Mouse (Mus musculus): ENCODE data around the gene Gal3st4. TPM values are rescaled to one million over a fixed set of nuclear protein-coding genes. Genes with fewer than 3 reads are reported as not detected.

The Gal3st4 gene
- polyA plus RNA-seq, 1 experiment from 2014 or later = 2.2 TPM

GRCm38 (mm10) chr5:138234224-138234623 lies 38.4 kb downstream of the Gal3st4 start:
- Histone ChIP-seq H3K4me2 (ENCODE audit: low read depth, low read length) (no peak overlapping the region), H3K27ac (ENCODE audit: low read depth, low read length) (no peak overlapping the region), H3K9me3 (ENCODE audit: control insufficient read depth, low read length) (no peaks in the 10 kb centered on the region), H3K4me1 (ENCODE audit: control insufficient read depth, insufficient read depth, low read length) (no peaks in the 10 kb centered on the region), H3K9ac (replicated peaks; ENCODE audit: low read depth, low read length) (no peak overlapping the region), H3K4me3 (ENCODE audit: low read depth, low read length) (no peak overlapping the region), H3K36me3 (ENCODE audit: control insufficient read depth, insufficient read depth, low read length) (no peaks in the 10 kb centered on the region), H3K27me3 (ENCODE audit: control insufficient read depth, insufficient read depth, low read length) (no peaks in the 10 kb centered on the region)
- ATAC-seq (ENCODE audit: low read depth) = no peak

GRCm38 (mm10) chr5:138233778-138234177 lies 38.9 kb downstream of the Gal3st4 start:
- Histone ChIP-seq H3K4me3 (ENCODE audit: low read depth, low read length) (no peak overlapping the region), H3K36me3 (ENCODE audit: control insufficient read depth, insufficient read depth, low read length) (no peaks in the 10 kb centered on the region), H3K4me2 (ENCODE audit: low read depth, low read length) (no peak overlapping the region), H3K9me3 (ENCODE audit: control insufficient read depth, low read length) (no peaks in the 10 kb centered on the region), H3K27me3 (ENCODE audit: control insufficient read depth, insufficient read depth, low read length) (no peaks in the 10 kb centered on the region), H3K9ac (replicated peaks; ENCODE audit: low read depth, low read length) (no peak overlapping the region), H3K27ac (ENCODE audit: low read depth, low read length) (no peak overlapping the region), H3K4me1 (ENCODE audit: control insufficient read depth, insufficient read depth, low read length) (no peaks in the 10 kb centered on the region)
- WGBS = 90% methylated on average over 2 of the region's 2 CpGs
- no peak for ATAC-seq (ENCODE audit: low read depth)

- no peak for ATAC-seq (ENCODE audit: low read depth)
- Histone ChIP-seq H3K9ac (replicated peaks; ENCODE audit: low read depth, low read length) (no peak overlapping the region), H3K4me2 (ENCODE audit: low read depth, low read length) (no peak overlapping the region), H3K9me3 (ENCODE audit: control insufficient read depth, low read length) (no peaks in the 10 kb centered on the region), H3K27me3 (ENCODE audit: control insufficient read depth, insufficient read depth, low read length) (no peaks in the 10 kb centered on the region), H3K4me3 (ENCODE audit: low read depth, low read length) (no peak overlapping the region), H3K4me1 (ENCODE audit: control insufficient read depth, insufficient read depth, low read length) (no peaks in the 10 kb centered on the region), H3K36me3 (ENCODE audit: control insufficient read depth, insufficient read depth, low read length) (no peaks in the 10 kb centered on the region), H3K27ac (ENCODE audit: low read depth, low read length) (no peak overlapping the region)
- 91% methylated on average over 3 of the region's 3 CpGs for WGBS
These were observed 43.1 kb downstream of the Gal3st4 start for GRCm38 (mm10) chr5:138229511-138229910.

GRCm38 (mm10) chr5:138228026-138228425 lies 44.6 kb downstream of the Gal3st4 start:
- Histone ChIP-seq H3K27ac (ENCODE audit: low read depth, low read length) (no peak overlapping the region), H3K4me1 (ENCODE audit: control insufficient read depth, insufficient read depth, low read length) (no peaks in the 10 kb centered on the region), H3K36me3 (ENCODE audit: control insufficient read depth, insufficient read depth, low read length) (no peaks in the 10 kb centered on the region), H3K9ac (replicated peaks; ENCODE audit: low read depth, low read length) (no peak overlapping the region), H3K4me3 (ENCODE audit: low read depth, low read length) (no peak overlapping the region), H3K27me3 (ENCODE audit: control insufficient read depth, insufficient read depth, low read length) (no peaks in the 10 kb centered on the region), H3K4me2 (ENCODE audit: low read depth, low read length) (no peak overlapping the region), H3K9me3 (ENCODE audit: control insufficient read depth, low read length) (no peaks in the 10 kb centered on the region)
- no peak for ATAC-seq (ENCODE audit: low read depth)
- WGBS = 64% methylated on average over 3 of the region's 3 CpGs

GRCm38 (mm10) chr5:138227367-138227766 lies 45.3 kb downstream of the Gal3st4 start:
- H3K27me3 ChIP-seq (ENCODE audit: control insufficient read depth, insufficient read depth, low read length) = no peaks in the 10 kb centered on the region
- H3K4me2 ChIP-seq (ENCODE audit: low read depth, low read length) = no peak overlapping the region
- H3K36me3 ChIP-seq (ENCODE audit: control insufficient read depth, insufficient read depth, low read length) = no peaks in the 10 kb centered on the region
- no peaks in the 10 kb centered on the region for H3K4me1 ChIP-seq (ENCODE audit: control insufficient read depth, insufficient read depth, low read length)
- H3K9ac ChIP-seq (replicated peaks; ENCODE audit: low read depth, low read length) = no peak overlapping the region
- H3K9me3 ChIP-seq (ENCODE audit: control insufficient read depth, low read length) = no peaks in the 10 kb centered on the region
- no peak overlapping the region for H3K4me3 ChIP-seq (ENCODE audit: low read depth, low read length)
- no peak for ATAC-seq (ENCODE audit: low read depth)
- H3K27ac ChIP-seq (ENCODE audit: low read depth, low read length) = no peak overlapping the region
- 79% methylated on average over 2 of the region's 2 CpGs for WGBS

- no peaks in the 10 kb centered on the region for H3K36me3 ChIP-seq (ENCODE audit: control insufficient read depth, insufficient read depth, low read length)
- H3K27me3 ChIP-seq (ENCODE audit: control insufficient read depth, insufficient read depth, low read length) = no peaks in the 10 kb centered on the region
- no peak overlapping the region for H3K9ac ChIP-seq (replicated peaks; ENCODE audit: low read depth, low read length)
- no peaks in the 10 kb centered on the region for H3K9me3 ChIP-seq (ENCODE audit: control insufficient read depth, low read length)
- ATAC-seq (ENCODE audit: low read depth) = no peak
- no peak overlapping the region for H3K4me2 ChIP-seq (ENCODE audit: low read depth, low read length)
- H3K4me1 ChIP-seq (ENCODE audit: control insufficient read depth, insufficient read depth, low read length) = no peaks in the 10 kb centered on the region
- no peak overlapping the region for H3K4me3 ChIP-seq (ENCODE audit: low read depth, low read length)
- 84% methylated on average over 4 of the region's 4 CpGs for WGBS
- H3K27ac ChIP-seq (ENCODE audit: low read depth, low read length) = no peak overlapping the region
These were observed 46.1 kb downstream of the Gal3st4 start for GRCm38 (mm10) chr5:138226491-138226890.

GRCm38 (mm10) chr5:138225700-138226099 lies 46.9 kb downstream of the Gal3st4 start, which contains the start of gene Nxpe5:
TSS of gene Nxpe5 (plus strand) at chr5:138225898.
- Histone ChIP-seq H3K9me3 (ENCODE audit: control insufficient read depth, low read length) (no peaks in the 10 kb centered on the region), H3K4me2 (ENCODE audit: low read depth, low read length) (no peak within 1 kb of the TSS), H3K4me1 (ENCODE audit: control insufficient read depth, insufficient read depth, low read length) (no peaks in the 10 kb centered on the region), H3K9ac (replicated peaks; ENCODE audit: low read depth, low read length) (no peak within 1 kb of the TSS), H3K4me3 (ENCODE audit: low read depth, low read length) (no peak within 1 kb of the TSS), H3K27me3 (ENCODE audit: control insufficient read depth, insufficient read depth, low read length) (no peaks in the 10 kb centered on the region), H3K36me3 (ENCODE audit: control insufficient read depth, insufficient read depth, low read length) (no peaks in the 10 kb centered on the region), H3K27ac (ENCODE audit: low read depth, low read length) (no peak within 1 kb of the TSS)
- ATAC-seq (ENCODE audit: low read depth) = no peak
- WGBS = 64% methylated on average over 2 of the region's 2 CpGs

GRCm38 (mm10) chr5:138223287-138223686 lies 49.4 kb downstream of the Gal3st4 start:
- H3K4me1 ChIP-seq (ENCODE audit: control insufficient read depth, insufficient read depth, low read length) = no peaks in the 10 kb centered on the region
- H3K27ac ChIP-seq (ENCODE audit: low read depth, low read length) = no peak overlapping the region
- ATAC-seq (ENCODE audit: low read depth) = no peak
- no peak overlapping the region for H3K4me3 ChIP-seq (ENCODE audit: low read depth, low read length)
- no peaks in the 10 kb centered on the region for H3K9me3 ChIP-seq (ENCODE audit: control insufficient read depth, low read length)
- no peaks in the 10 kb centered on the region for H3K36me3 ChIP-seq (ENCODE audit: control insufficient read depth, insufficient read depth, low read length)
- H3K4me2 ChIP-seq (ENCODE audit: low read depth, low read length) = no peak overlapping the region
- no peak overlapping the region for H3K9ac ChIP-seq (replicated peaks; ENCODE audit: low read depth, low read length)
- no peaks in the 10 kb centered on the region for H3K27me3 ChIP-seq (ENCODE audit: control insufficient read depth, insufficient read depth, low read length)
- 65% methylated on average over 3 of the region's 3 CpGs for WGBS

- no peaks in the 10 kb centered on the region for H3K9me3 ChIP-seq (ENCODE audit: control insufficient read depth, low read length)
- no peak for ATAC-seq (ENCODE audit: low read depth)
- H3K4me2 ChIP-seq (ENCODE audit: low read depth, low read length) = no peak overlapping the region
- WGBS = 26% methylated on average over 4 of the region's 4 CpGs
- H3K4me3 ChIP-seq (ENCODE audit: low read depth, low read length) = no peak overlapping the region
- H3K27ac ChIP-seq (ENCODE audit: low read depth, low read length) = no peak overlapping the region
- no peaks in the 10 kb centered on the region for H3K4me1 ChIP-seq (ENCODE audit: control insufficient read depth, insufficient read depth, low read length)
- H3K36me3 ChIP-seq (ENCODE audit: control insufficient read depth, insufficient read depth, low read length) = no peaks in the 10 kb centered on the region
- no peak overlapping the region for H3K9ac ChIP-seq (replicated peaks; ENCODE audit: low read depth, low read length)
- no peaks in the 10 kb centered on the region for H3K27me3 ChIP-seq (ENCODE audit: control insufficient read depth, insufficient read depth, low read length)
These were observed 50.5 kb downstream of the Gal3st4 start for GRCm38 (mm10) chr5:138222111-138222510.

GRCm38 (mm10) chr5:138219864-138220263 lies 52.8 kb downstream of the Gal3st4 start:
- no peaks in the 10 kb centered on the region for H3K9me3 ChIP-seq (ENCODE audit: control insufficient read depth, low read length)
- no peak for ATAC-seq (ENCODE audit: low read depth)
- no peak overlapping the region for H3K4me2 ChIP-seq (ENCODE audit: low read depth, low read length)
- H3K9ac ChIP-seq (replicated peaks; ENCODE audit: low read depth, low read length) = no peak overlapping the region
- H3K4me1 ChIP-seq (ENCODE audit: control insufficient read depth, insufficient read depth, low read length) = no peaks in the 10 kb centered on the region
- no peak overlapping the region for H3K27ac ChIP-seq (ENCODE audit: low read depth, low read length)
- no peak overlapping the region for H3K4me3 ChIP-seq (ENCODE audit: low read depth, low read length)
- WGBS = 68% methylated on average over 2 of the region's 2 CpGs
- no peaks in the 10 kb centered on the region for H3K36me3 ChIP-seq (ENCODE audit: control insufficient read depth, insufficient read depth, low read length)
- no peaks in the 10 kb centered on the region for H3K27me3 ChIP-seq (ENCODE audit: control insufficient read depth, insufficient read depth, low read length)

All from neural tube, embryonic 14.5 days (tissue).